Mouse (Mus musculus): ENCODE measurements around the gene E2f6. TPM values are rescaled to one million over a fixed set of nuclear protein-coding genes. Genes with fewer than 3 reads are reported as not detected.

Gene E2f6
- total RNA-seq (2014; fragmentation: Nextera tagmentation) (68.4 and 73.2 TPM in 2 replicates), total RNA-seq (2017) (71.5 and 73.6 TPM in 2 replicates)

GRCm38 (mm10) chr12:16810525-16811431 lies at the start of gene E2f6:
E2f6 (plus strand) TSS chr12:16810963.
- peak; percentile 78 for ATAC-seq (replicated peaks; ENCODE audit: low FRiP score, low TSS enrichment, poor library complexity, severe bottlenecking)

DNA sequence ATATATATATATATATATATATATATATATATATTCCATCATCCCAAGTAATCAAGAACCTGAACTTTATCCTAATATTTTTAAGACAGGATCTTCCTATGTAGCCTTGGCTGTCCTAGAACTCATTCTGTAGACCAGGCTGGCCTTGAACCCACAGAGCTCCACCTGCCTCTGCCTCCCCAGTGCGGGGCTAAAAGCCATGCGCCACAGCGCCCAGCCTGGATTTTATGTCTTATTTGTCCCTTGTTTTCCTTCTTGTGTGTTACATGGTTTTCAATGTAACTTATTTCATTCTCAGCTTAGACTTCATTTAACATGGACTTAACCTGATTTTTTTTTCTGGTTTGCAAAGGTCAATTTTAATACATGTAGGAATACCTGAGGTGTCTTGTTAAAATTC lies 49.3 kb upstream of the E2f6 start:
- ATAC-seq (replicated peaks; ENCODE audit: low FRiP score, low TSS enrichment, poor library complexity, severe bottlenecking) = no peak

- no peak for ATAC-seq (replicated peaks; ENCODE audit: low FRiP score, low TSS enrichment, poor library complexity, severe bottlenecking)
These were observed 46.9 kb upstream of the E2f6 start for GRCm38 (mm10) chr12:16763649-16764422.

GRCm38 (mm10) chr12:16764776-16765445 lies 45.9 kb upstream of the E2f6 start:
- no peak for ATAC-seq (replicated peaks; ENCODE audit: low FRiP score, low TSS enrichment, poor library complexity, severe bottlenecking)

DNA sequence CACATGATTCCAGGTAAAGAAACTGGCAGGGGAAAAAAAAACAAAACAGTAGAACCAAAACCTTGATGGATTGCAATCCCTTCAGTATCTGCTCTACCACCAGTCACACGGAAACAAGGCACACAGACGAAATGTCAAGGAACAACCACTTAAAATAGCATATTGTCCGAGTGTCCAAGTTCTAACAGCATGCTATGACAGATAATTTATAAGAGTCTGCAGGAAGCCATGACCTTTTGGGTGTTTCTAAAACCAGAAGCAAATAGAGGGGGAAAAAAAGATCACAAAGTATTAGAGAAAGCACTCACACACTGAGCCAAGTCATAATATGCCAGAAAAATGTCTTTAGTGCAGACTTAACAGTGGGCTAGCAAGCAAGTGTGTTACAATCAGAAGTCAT lies 42.5 kb upstream of the E2f6 start:
- no peak for ATAC-seq (replicated peaks; ENCODE audit: low FRiP score, low TSS enrichment, poor library complexity, severe bottlenecking)

- no peak for ATAC-seq (replicated peaks; ENCODE audit: low FRiP score, low TSS enrichment, poor library complexity, severe bottlenecking)
These were observed 42.1 kb upstream of the E2f6 start for GRCm38 (mm10) chr12:16768711-16769110.

GRCm38 (mm10) chr12:16769601-16770165 lies 41.1 kb upstream of the E2f6 start:
- ATAC-seq (replicated peaks; ENCODE audit: low FRiP score, low TSS enrichment, poor library complexity, severe bottlenecking) = no peak

- ATAC-seq (replicated peaks; ENCODE audit: low FRiP score, low TSS enrichment, poor library complexity, severe bottlenecking) = no peak
These were observed 36.2 kb upstream of the E2f6 start for GRCm38 (mm10) chr12:16774605-16775004.

- ATAC-seq (replicated peaks; ENCODE audit: low FRiP score, low TSS enrichment, poor library complexity, severe bottlenecking) = no peak
These were observed 35.4 kb upstream of the E2f6 start for GRCm38 (mm10) chr12:16775351-16775750.

- no peak for ATAC-seq (replicated peaks; ENCODE audit: low FRiP score, low TSS enrichment, poor library complexity, severe bottlenecking)
These were observed 32.2 kb upstream of the E2f6 start for GRCm38 (mm10) chr12:16778523-16778922.

GRCm38 (mm10) chr12:16779165-16779564 lies 31.6 kb upstream of the E2f6 start:
- no peak for ATAC-seq (replicated peaks; ENCODE audit: low FRiP score, low TSS enrichment, poor library complexity, severe bottlenecking)

DNA sequence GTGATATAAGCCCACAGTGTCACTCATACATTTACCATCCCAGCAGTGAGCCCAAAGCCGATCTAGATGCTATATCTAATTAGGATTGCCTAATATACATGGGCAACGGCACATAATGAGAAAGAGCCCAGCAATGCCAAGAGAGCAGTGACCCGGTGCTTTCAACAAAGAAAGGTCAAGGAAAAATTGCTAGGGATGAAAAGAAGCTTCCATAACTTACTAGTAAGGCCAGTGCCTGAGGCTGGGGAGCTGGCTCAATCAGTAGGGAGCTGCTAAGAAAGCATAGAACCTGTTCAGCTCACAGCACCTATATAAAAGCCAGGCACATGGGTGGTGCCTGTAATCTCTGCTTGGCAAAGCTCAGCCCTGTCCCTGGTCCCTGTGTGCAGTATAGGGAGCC lies 30.4 kb upstream of the E2f6 start:
- no peak for ATAC-seq (replicated peaks; ENCODE audit: low FRiP score, low TSS enrichment, poor library complexity, severe bottlenecking)

- no peak for ATAC-seq (replicated peaks; ENCODE audit: low FRiP score, low TSS enrichment, poor library complexity, severe bottlenecking)
These were observed 29.6 kb upstream of the E2f6 start for GRCm38 (mm10) chr12:16781034-16781746.

DNA sequence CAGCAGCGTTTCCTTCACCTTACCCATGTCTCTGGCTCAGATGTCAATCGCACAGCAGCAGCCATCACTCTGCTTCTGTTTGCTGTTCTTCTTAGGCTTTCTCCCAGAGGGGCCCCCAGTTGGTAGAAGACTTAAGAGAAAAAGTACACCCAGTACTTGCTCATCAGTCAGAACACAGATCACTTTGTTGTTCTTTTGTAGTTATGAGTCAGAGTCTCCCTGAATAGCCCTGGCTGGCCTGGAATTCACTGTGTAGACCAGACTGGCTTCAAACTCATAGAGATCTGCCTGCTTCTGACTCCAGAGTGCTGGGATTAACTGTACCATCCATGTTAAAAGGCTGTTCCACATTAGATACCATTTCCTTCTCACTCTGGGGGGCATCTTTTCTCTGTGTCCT lies 22.2 kb upstream of the E2f6 start:
- ATAC-seq (replicated peaks; ENCODE audit: low FRiP score, low TSS enrichment, poor library complexity, severe bottlenecking) = no peak

- no peak for ATAC-seq (replicated peaks; ENCODE audit: low FRiP score, low TSS enrichment, poor library complexity, severe bottlenecking)
These were observed 21.6 kb upstream of the E2f6 start for GRCm38 (mm10) chr12:16789199-16789598.

DNA sequence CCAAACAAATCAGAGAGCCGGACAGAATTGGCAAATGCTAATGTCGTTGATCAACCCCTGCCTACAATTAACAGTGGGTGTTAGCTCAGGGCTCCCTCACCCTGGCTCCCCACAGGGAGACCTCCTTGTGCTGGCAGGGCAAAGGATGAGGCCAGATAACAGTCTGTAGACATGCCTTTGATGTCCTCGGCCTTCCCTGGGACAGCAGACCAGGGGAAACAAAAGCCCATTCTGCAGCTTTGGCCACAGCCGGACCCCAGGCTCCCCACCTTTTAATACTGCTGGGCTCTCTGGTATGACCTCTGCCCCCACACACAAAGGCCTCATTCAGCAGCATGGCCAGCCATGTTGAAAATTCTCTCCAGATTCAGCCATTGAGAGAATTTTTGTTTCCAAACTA lies 21.0 kb upstream of the E2f6 start:
- ATAC-seq (replicated peaks; ENCODE audit: low FRiP score, low TSS enrichment, poor library complexity, severe bottlenecking) = no peak

- ATAC-seq (replicated peaks; ENCODE audit: low FRiP score, low TSS enrichment, poor library complexity, severe bottlenecking) = 0 out of 2 replicates have a peak, but pooled peaks have one; percentile 50
These were observed 20.3 kb upstream of the E2f6 start for GRCm38 (mm10) chr12:16790456-16790855.

- no peak for ATAC-seq (replicated peaks; ENCODE audit: low FRiP score, low TSS enrichment, poor library complexity, severe bottlenecking)
These were observed 17.4 kb upstream of the E2f6 start for GRCm38 (mm10) chr12:16793371-16793770.

- ATAC-seq (replicated peaks; ENCODE audit: low FRiP score, low TSS enrichment, poor library complexity, severe bottlenecking) = no peak
These were observed 15.0 kb upstream of the E2f6 start for GRCm38 (mm10) chr12:16795781-16796180.
